Comparison of ENCODE assay signal across 16 mouse cellular contexts in the genomic region with DNA sequence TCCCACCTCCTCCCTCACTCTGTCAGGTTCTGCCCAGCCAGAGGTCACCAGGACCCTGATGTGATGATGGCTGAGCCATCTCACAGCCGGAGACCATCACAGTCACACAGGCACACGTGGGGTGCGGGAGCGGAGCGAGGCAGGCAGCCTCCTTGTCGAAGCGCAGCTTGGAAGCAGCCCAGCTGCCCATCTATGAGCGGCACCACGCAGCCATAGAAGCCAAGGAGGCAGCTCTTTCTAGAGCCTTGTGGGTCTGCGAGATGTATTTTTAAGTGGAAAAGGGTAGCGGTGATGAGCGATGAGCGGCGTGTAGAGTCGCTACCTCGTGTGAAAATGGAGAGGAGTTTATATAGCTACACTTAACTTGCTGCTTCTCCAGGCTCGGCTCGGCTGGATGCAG. TPM values are rescaled to one million over a fixed set of nuclear protein-coding genes. Genes with fewer than 3 reads are reported as not detected.
DNase-seq lines count a peak whose midpoint lies in the region; ATAC-seq lines count a peak whose summit lies in the region.
"Had no signal": no experiment of that assay in that cellular context is flagged by ENCODE, and none has a peak within 500 bp of the region (broad histone marks: within the 10 kb centered on the region; RNA-seq: fewer than 3 reads in every experiment).

No protein-coding gene starts in this region.

- peaks cover 47% of the 10 kb centered on the region for H3K27me3 ChIP-seq in heart, embryonic 15.5 days
- H3K27me3 ChIP-seq in stomach, embryonic 14.5 days (ENCODE audit: control insufficient read depth, insufficient read depth, low read length), result no peaks in the 10 kb centered on the region

- no peak for ATAC-seq in heart, embryonic 15.5 days (replicated peaks; ENCODE audit: insufficient number of reproducible peaks, insufficient read depth, low FRiP score, low read depth)
- ATAC-seq in stomach, embryonic 14.5 days (ENCODE audit: insufficient number of reproducible peaks, insufficient read depth, low FRiP score, low read depth), result no peak
- ATAC-seq in CD4-positive, CD25-positive, alpha-beta regulatory T cell, adult 4 months, result no peak

- no peak overlapping the region for H3K4me3 ChIP-seq in heart, embryonic 15.5 days
- no peak overlapping the region for H3K4me3 ChIP-seq in stomach, embryonic 14.5 days (ENCODE audit: low read depth, low read length)
- H3K4me3 ChIP-seq: forebrain, embryonic 12.5 days; neural tube, embryonic 13.5 days had no signal

- no peak for DNase-seq in heart, postnatal 4 days
- peak; percentile 62 to 75 for DNase-seq in left cerebral cortex, postnatal 14 days (ENCODE audit: low spot score in 2 of 2)
- DNase-seq in left cerebral cortex, adult 11 months (ENCODE audit: low spot score), result no peak
- peak; percentile 61 to 85 for DNase-seq in left cerebral cortex, postnatal 25 days (ENCODE audit: low spot score in 2 of 2)
- DNase-seq: cerebellum, adult 9-11 months; kidney, adult 11 months; kidney, postnatal 36 days; layer of hippocampus, postnatal 36 days; liver; lung, adult 2 months had no signal

- H3K9me3 ChIP-seq in heart, embryonic 15.5 days (replicated peaks), result no peaks in the 10 kb centered on the region
- no peaks in the 10 kb centered on the region for H3K9me3 ChIP-seq in stomach, embryonic 14.5 days (ENCODE audit: control insufficient read depth, low read depth, low read length)
- H3K9me3 ChIP-seq: forebrain, embryonic 12.5 days; neural tube, embryonic 13.5 days had no signal

- intact Hi-C loops in left cerebral cortex, postnatal 14 days (cut with DNase I), result no loop called here
- intact Hi-C loops in left cerebral cortex, postnatal 25 days (cut with DNase I), result no loop called here

- no peak overlapping the region for H3K9ac ChIP-seq in heart, embryonic 15.5 days
- H3K9ac ChIP-seq in stomach, embryonic 14.5 days (replicated peaks; ENCODE audit: low read depth, low read length), result no peak overlapping the region
- H3K9ac ChIP-seq: forebrain, embryonic 12.5 days; neural tube, embryonic 13.5 days had no signal

- no peaks in the 10 kb centered on the region for H3K36me3 ChIP-seq in heart, embryonic 15.5 days
- no peaks in the 10 kb centered on the region for H3K36me3 ChIP-seq in stomach, embryonic 14.5 days (ENCODE audit: control insufficient read depth, insufficient read depth, low read length)
- H3K36me3 ChIP-seq: forebrain, embryonic 12.5 days; neural tube, embryonic 13.5 days had no signal

- H3K27ac ChIP-seq in heart, embryonic 15.5 days, result no peak overlapping the region
- H3K27ac ChIP-seq in stomach, embryonic 14.5 days (ENCODE audit: low read length), result no peak overlapping the region
- H3K27ac ChIP-seq: forebrain, embryonic 12.5 days; neural tube, embryonic 13.5 days had no signal

- peaks cover 9% of the 10 kb centered on the region for H3K4me1 ChIP-seq in heart, embryonic 15.5 days (replicated peaks)
- H3K4me1 ChIP-seq in stomach, embryonic 14.5 days (ENCODE audit: control insufficient read depth, insufficient read depth, low read length), result no peaks in the 10 kb centered on the region
- H3K4me1 ChIP-seq: forebrain, embryonic 12.5 days; neural tube, embryonic 13.5 days had no signal

- 32% methylated on average over 18 of the region's 18 CpGs for WGBS in heart, embryonic 15.5 days
- WGBS in stomach, embryonic 14.5 days, result 23% methylated on average over 18 of the region's 18 CpGs

- peak overlapping the region; percentile 19; the same call in 1 of the 2 replicates for H3K4me2 ChIP-seq in heart, embryonic 15.5 days
- H3K4me2 ChIP-seq in stomach, embryonic 14.5 days (replicated peaks; ENCODE audit: low read depth, low read length), result 0 out of 2 replicates have a peak overlapping the region, but pooled peaks have one; percentile 10
- H3K4me2 ChIP-seq: forebrain, embryonic 12.5 days; neural tube, embryonic 13.5 days had no signal

RNA-seq across cellular contexts. Expression of a gene that starts 11.5 kb away (rescaled TPM):
- polyA plus RNA-seq in heart, embryonic 15.5 days (2015; fragmentation: Nextera tagmentation; extraction: Ambion mirVana), result 0.20 and 0.34 TPM in 2 replicates
- 1 to 10 TPM; 1.3 to 1.7 TPM for total RNA-seq in heart, postnatal 4 days (2021)
- 100 to 1,000 TPM; 166 to 177 TPM for total RNA-seq in left cerebral cortex, postnatal 14 days (2021)
- 100 to 1,000 TPM; 187 to 209 TPM for total RNA-seq in left cerebral cortex, postnatal 25 days (2021)
- not detected in 2 replicates for polyA plus RNA-seq in stomach, embryonic 14.5 days (2014; fragmentation: Nextera tagmentation; extraction: Ambion mirVana)
- not detected for polyA plus RNA-seq in CD4-positive, CD25-positive, alpha-beta regulatory T cell, adult 4 months (2017; shearing (Covaris generic))
- total RNA-seq: megakaryocyte progenitor cell, adult 5-6 weeks had no signal
- polyA plus RNA-seq: forebrain, embryonic 12.5 days; lung, adult 2 months; neural tube, embryonic 13.5 days had no signal

RNA-seq across cellular contexts. Expression of a gene that starts 22.7 kb away (rescaled TPM):
- polyA plus RNA-seq in heart, embryonic 15.5 days (2015; fragmentation: Nextera tagmentation; extraction: Ambion mirVana), result 62.9 and 83.1 TPM in 2 replicates
- 10 to 100 TPM; 25.4 to 25.6 TPM for total RNA-seq in heart, postnatal 4 days (2021)
- total RNA-seq in left cerebral cortex, postnatal 14 days (2021), result 1 to 10 TPM; 1.3 to 1.6 TPM
- under 1 TPM; 0.41 to 0.55 TPM for total RNA-seq in left cerebral cortex, postnatal 25 days (2021)
- 82.3 and 83.9 TPM in 2 replicates for polyA plus RNA-seq in stomach, embryonic 14.5 days (2014; fragmentation: Nextera tagmentation; extraction: Ambion mirVana)
- polyA plus RNA-seq in CD4-positive, CD25-positive, alpha-beta regulatory T cell, adult 4 months (2017; shearing (Covaris generic)), result not detected

RNA-seq across cellular contexts. Expression of a gene that starts 38.2 kb away (rescaled TPM):
- 74.9 and 81.9 TPM in 2 replicates for polyA plus RNA-seq in heart, embryonic 15.5 days (2015; fragmentation: Nextera tagmentation; extraction: Ambion mirVana)
- 100 to 1,000 TPM in 1 of 2 experiments, 10 to 100 TPM in 1; 99.6 to 108 TPM for total RNA-seq in heart, postnatal 4 days (2021)
- total RNA-seq in left cerebral cortex, postnatal 14 days (2021), result 100 to 1,000 TPM; 142 to 166 TPM
- total RNA-seq in left cerebral cortex, postnatal 25 days (2021), result 100 to 1,000 TPM; 133 to 141 TPM
- polyA plus RNA-seq in stomach, embryonic 14.5 days (2014; fragmentation: Nextera tagmentation; extraction: Ambion mirVana), result 64.3 and 70.3 TPM in 2 replicates
- polyA plus RNA-seq in CD4-positive, CD25-positive, alpha-beta regulatory T cell, adult 4 months (2017; shearing (Covaris generic)), result 1 to 10 TPM; 3.1 to 6.2 TPM

RNA-seq across cellular contexts. Expression of a gene that starts 53.0 kb away (rescaled TPM):
- polyA plus RNA-seq in heart, embryonic 15.5 days (2015; fragmentation: Nextera tagmentation; extraction: Ambion mirVana), result 28.5 and 34.2 TPM in 2 replicates
- 100 to 1,000 TPM; 221 to 226 TPM for total RNA-seq in heart, postnatal 4 days (2021)
- total RNA-seq in left cerebral cortex, postnatal 14 days (2021), result 100 to 1,000 TPM; 363 to 364 TPM
- total RNA-seq in left cerebral cortex, postnatal 25 days (2021), result 100 to 1,000 TPM; 319 to 348 TPM
- 106 and 113 TPM in 2 replicates for polyA plus RNA-seq in stomach, embryonic 14.5 days (2014; fragmentation: Nextera tagmentation; extraction: Ambion mirVana)
- 10 to 100 TPM; 28.9 to 39.9 TPM for polyA plus RNA-seq in CD4-positive, CD25-positive, alpha-beta regulatory T cell, adult 4 months (2017; shearing (Covaris generic))

Comparison
In these comparisons a context has a peak if more than half of its experiments do, and no peak if none do; other contexts are left out.
1. DNase-seq: peak in left cerebral cortex, postnatal 14 days (2 of 2) and left cerebral cortex, postnatal 25 days (2 of 2); none in heart, postnatal 4 days (single experiment) and left cerebral cortex, adult 11 months (single experiment).
2. RNA of a gene that starts 11.5 kb away (total RNA-seq): 187 to 209 TPM in left cerebral cortex, postnatal 25 days and 166 to 177 TPM in left cerebral cortex, postnatal 14 days; 1.3 to 1.7 TPM in heart, postnatal 4 days; every median in the first group is over 10 times any median in the second.
3. RNA of a gene that starts 22.7 kb away (total RNA-seq): 25.4 to 25.6 TPM in heart, postnatal 4 days; 1.3 to 1.6 TPM in left cerebral cortex, postnatal 14 days and 0.41 to 0.55 TPM in left cerebral cortex, postnatal 25 days; every median in the first group is over 10 times any median in the second.